Mouse (Mus musculus) CH12.LX (cell line): Measurements from ENCODE around the gene Pnpla2. TPM values are rescaled to one million over a fixed set of nuclear protein-coding genes. Genes with fewer than 3 reads are reported as not detected.

Experiments
- DNase-seq: peaks from one replicate; pipeline ENCODE4 v3.0.0-alpha.2; 2013; ENCODE audit errors: extremely low read depth
- H3K27ac ChIP-seq: 2 replicates; pipeline ENCODE4 v1.5.1; 2012; ENCODE audit warnings: low read depth, mild to moderate bottlenecking, control low read depth, moderate library complexity; ENCODE audit not compliant: insufficient read depth
- H3K27me3 ChIP-seq: replicated peaks from 2 replicates; pipeline ENCODE3; 2012; ENCODE audit warnings: inconsistent platforms
- H3K36me3 ChIP-seq, 2 experiments: replicated peaks in 1 of 2; 2 replicates each; pipeline versions ENCODE3 to v1.6.1; 2012; ENCODE audit warnings: inconsistent platforms in 1 of 2, low read length in 1 of 2, mild to moderate bottlenecking in 1 of 2, mixed read lengths in 1 of 2, moderate library complexity in 1 of 2; ENCODE audit not compliant: control insufficient read depth in 1 of 2, insufficient read depth in 1 of 2
- H3K4me1 ChIP-seq, 2 experiments: 2 replicates each; pipeline ENCODE4 v1.6.1; 2012; ENCODE audit warnings: inconsistent platforms in 1 of 2, moderate library complexity in 1 of 2; ENCODE audit not compliant: insufficient read depth in 2 of 2, control insufficient read depth in 1 of 2
- H3K4me2 ChIP-seq: 2 replicates; pipeline ENCODE4 v1.6.1; 2012; ENCODE audit warnings: low read depth, mild to moderate bottlenecking, control low read depth; ENCODE audit not compliant: poor library complexity, insufficient read depth, severe bottlenecking
- H3K4me3 ChIP-seq, 3 experiments: fragments of 150-350 bp in 1 of 3; sonication (generic) in 1 of 3; replicated peaks in 1 of 3; 2 replicates each; pipeline versions ENCODE3 to v1.5.1; 2011 to 2012; ENCODE audit warnings: low read depth in 2 of 3, low read length in 2 of 3, mild to moderate bottlenecking in 2 of 3, moderate library complexity in 2 of 3, control low read depth in 1 of 3, improper control_type of control experiment in 1 of 3, inconsistent platforms in 1 of 3, mixed read lengths in 1 of 3; ENCODE audit not compliant: poor library complexity in 1 of 3
- H3K79me2 ChIP-seq: replicated peaks from 2 replicates; pipeline ENCODE4 v1.6.1; 2012; ENCODE audit warnings: mild to moderate bottlenecking, moderate library complexity; ENCODE audit not compliant: control insufficient read depth, poor library complexity, insufficient read depth, severe bottlenecking; ENCODE audit errors: extremely low read depth
- H3K9ac ChIP-seq: 2 replicates; pipeline ENCODE4 v1.6.1; 2012; ENCODE audit warnings: low read depth, mild to moderate bottlenecking, control low read depth, moderate library complexity; ENCODE audit not compliant: insufficient read depth
- H3K9me3 ChIP-seq: replicated peaks from 2 replicates; pipeline ENCODE3; 2012; ENCODE audit warnings: low read length, inconsistent platforms, mixed read lengths
- BHLHE40 ChIP-seq: IDR thresholded peaks from 2 replicates; pipeline ENCODE4 v1.6.1; 2011; ENCODE audit warnings: mild to moderate bottlenecking, low read depth, low read length, improper control_type of control experiment
- CHD1 ChIP-seq: IDR thresholded peaks from 2 replicates; pipeline ENCODE4 v1.6.1; 2012; ENCODE audit warnings: low read depth, low read length, improper control_type of control experiment, inconsistent platforms
- CHD2 ChIP-seq: IDR thresholded peaks from 2 replicates; pipeline ENCODE4 v1.6.1; 2011; ENCODE audit warnings: low read length, improper control_type of control experiment
- CTCF ChIP-seq, 2 experiments: IDR thresholded peaks in 1 of 2; conservative IDR thresholded peaks in 1 of 2; 2 replicates each; pipeline ENCODE4 v1.5.1; 2011 to 2012; ENCODE audit warnings: low read depth in 2 of 2, low read length in 2 of 2, improper control_type of control experiment in 1 of 2, inconsistent platforms in 1 of 2, mild to moderate bottlenecking in 1 of 2, moderate library complexity in 1 of 2
- ELF1 ChIP-seq: IDR thresholded peaks from 2 replicates; pipeline ENCODE4 v1.6.1; 2014; ENCODE audit warnings: low read depth, mild to moderate bottlenecking, inconsistent platforms, low read length, improper control_type of control experiment
- HCFC1 ChIP-seq: IDR thresholded peaks from 2 replicates; pipeline ENCODE4 v1.6.1; 2012; ENCODE audit warnings: low read depth, mild to moderate bottlenecking, inconsistent platforms, low read length, improper control_type of control experiment
- IRF4 ChIP-seq: IDR thresholded peaks from 2 replicates; pipeline ENCODE4 v1.6.1; 2014; ENCODE audit warnings: low read depth, mild to moderate bottlenecking, inconsistent platforms, low read length, improper control_type of control experiment
- MAX ChIP-seq: IDR thresholded peaks from 2 replicates; pipeline ENCODE4 v1.6.1; 2011; ENCODE audit warnings: low read length, improper control_type of control experiment
- MXI1 ChIP-seq: IDR thresholded peaks from 2 replicates; pipeline ENCODE4 v1.6.1; 2011; ENCODE audit warnings: mild to moderate bottlenecking, low read depth, low read length, improper control_type of control experiment
- MYC ChIP-seq: IDR thresholded peaks from 2 replicates; pipeline ENCODE4 v1.6.1; 2011; ENCODE audit warnings: low read depth, mild to moderate bottlenecking, improper control_type of control experiment, low read length
- NELFE ChIP-seq: IDR thresholded peaks from 2 replicates; pipeline ENCODE4 v1.6.1; 2011; ENCODE audit warnings: low read depth, low read length, improper control_type of control experiment
- PAX5 ChIP-seq: IDR thresholded peaks from 2 replicates; pipeline ENCODE4 v1.6.1; 2012; ENCODE audit warnings: low read length, inconsistent platforms, mixed read lengths
- POLR2A ChIP-seq: IDR thresholded peaks from 2 replicates; pipeline ENCODE4 v1.6.1; 2011; ENCODE audit warnings: low read depth, mild to moderate bottlenecking, improper control_type of control experiment, low read length
- RAD21 ChIP-seq: IDR thresholded peaks from 2 replicates; pipeline ENCODE4 v1.6.1; 2011; ENCODE audit warnings: low read depth, mild to moderate bottlenecking, low read length, improper control_type of control experiment, moderate library complexity
- RCOR1 ChIP-seq: conservative IDR thresholded peaks from 2 replicates; pipeline ENCODE4 v1.6.1; 2012; ENCODE audit warnings: low read depth, mild to moderate bottlenecking, inconsistent platforms, low read length, improper control_type of control experiment
- UBTF ChIP-seq: IDR thresholded peaks from 2 replicates; pipeline ENCODE4 v1.6.1; 2012; ENCODE audit warnings: low read depth, mild to moderate bottlenecking, inconsistent platforms, low read length, improper control_type of control experiment, moderate library complexity
- USF2 ChIP-seq: conservative IDR thresholded peaks from 2 replicates; pipeline ENCODE4 v1.6.1; 2011; ENCODE audit warnings: low read depth, low read length, improper control_type of control experiment
- ZC3H11A ChIP-seq: IDR thresholded peaks from 2 replicates; pipeline ENCODE4 v1.6.1; 2012; ENCODE audit warnings: low read depth, mild to moderate bottlenecking, inconsistent platforms, low read length, improper control_type of control experiment
- ZKSCAN1 ChIP-seq: IDR thresholded peaks from 2 replicates; pipeline ENCODE4 v1.6.1; 2012; ENCODE audit warnings: low read depth, inconsistent platforms, low read length, improper control_type of control experiment, borderline replicate concordance
- ZNF384 ChIP-seq: IDR thresholded peaks from 2 replicates; pipeline ENCODE4 v1.6.1; 2012; ENCODE audit warnings: low read depth, low read length, improper control_type of control experiment, inconsistent platforms
- dilution Hi-C: fragments of 300-500 bp; cut with MboI; formaldehyde crosslinking; loops from 2 replicates; pipeline ENCODE4 v1.14.3; 2020; ENCODE audit warnings: low sequenced_read_pairs; ENCODE audit not compliant: extremely low pct_unique_long_range_greater_than_20kb, extremely low pct_ligation_motif_present
- in situ Hi-C: fragments of 300-500 bp; cut with MboI; formaldehyde crosslinking; loops from 3 replicates; pipeline ENCODE4 v1.14.3; 2019; ENCODE audit warnings: low sequenced_read_pairs, low pct_ligation_motif_present, low pct_unique_long_range_greater_than_20kb, mixed read lengths
- polyA plus RNA-seq: library from polyadenylated mRNA; unstranded; fragments of >175 nt; gene quantifications from 2 replicates; pipeline ENCODE4 v1.2.1, GENCODE M21; 2012; ENCODE audit warnings: low read depth; ENCODE audit not compliant: insufficient read length
- total RNA-seq, 2 experiments: library from RNA; depleted of rRNA; stranded (reverse); fragments of 300-350 nt in 1 of 2; fragments of >200 nt in 1 of 2; gene quantifications; 2 replicates each; pipeline ENCODE4 v1.2.3; 2012 to 2014

The Pnpla2 gene
- total and polyA plus RNA-seq, 3 experiments: 2.8 to 29.6 (median 11.7) TPM

- H3K9ac ChIP-seq: no peak overlapping the region
- no peak overlapping the region for H3K27ac ChIP-seq
- H3K4me2 ChIP-seq: no peak overlapping the region
- H3K9me3 ChIP-seq: no peaks in the 10 kb centered on the region
- peaks cover 2% of the 10 kb centered on the region for H3K27me3 ChIP-seq
- H3K4me1 ChIP-seq: no peaks in the 10 kb centered on the region
- no peak for DNase-seq
- H3K36me3 ChIP-seq: peaks cover 20 to 29% of the 10 kb centered on the region in 2 experiments
- dilution Hi-C loops: no loop called here
- in situ Hi-C loops: no loop called here
- no peaks in the 10 kb centered on the region for H3K79me2 ChIP-seq
- H3K4me3 ChIP-seq: no peak overlapping the region
- TF ChIP-seq RCOR1 (no peak), HCFC1 (no peak), CTCF (conservative IDR thresholded peaks at IDR 0.05 in 1 of 2, IDR thresholded peaks at IDR 0.05 in 1 of 2; ENCODE audit: low read depth in 2 of 2, low read length in 2 of 2) (no peak), CHD2 (no peak), ZKSCAN1 (no peak), UBTF (no peak), MYC (no peak), MXI1 (no peak), NELFE (no peak), IRF4 (no peak), MAX (no peak), POLR2A (no peak), ZNF384 (no peak), USF2 (no peak), PAX5 (no peak), RAD21 (no peak)
Measured at GRCm38 (mm10) chr7:141426948-141427730, 27.9 kb upstream of the Pnpla2 start.

- peaks cover 2% of the 10 kb centered on the region for H3K27me3 ChIP-seq
- no peak for DNase-seq
- H3K4me1 ChIP-seq: peaks cover under 1 to 2% of the 10 kb centered on the region in 2 experiments; a peak in 3 of 4 replicates
- no peak overlapping the region for H3K4me3 ChIP-seq
- H3K36me3 ChIP-seq: peaks cover 35 to 45% of the 10 kb centered on the region in 2 experiments
- H3K9ac ChIP-seq: no peak overlapping the region
- no peak for TF ChIP-seq ZC3H11A
- no peak for TF ChIP-seq BHLHE40
- TF ChIP-seq CHD1: no peak
- no peak for TF ChIP-seq IRF4
- no peak for TF ChIP-seq ELF1
- in situ Hi-C loops (no loop called here), dilution Hi-C loops (no loop called here)
- H3K9me3 ChIP-seq: no peaks in the 10 kb centered on the region
- no peak overlapping the region for H3K27ac ChIP-seq
- H3K4me2 ChIP-seq: no peak overlapping the region
- H3K79me2 ChIP-seq: no peaks in the 10 kb centered on the region
Measured at GRCm38 (mm10) chr7:141428701-141429100, 26.3 kb upstream of the Pnpla2 start.
